Mouse (Mus musculus): Measurements from ENCODE around the gene Cyp2d26.
"Not testable (repeated sequence)": the region's sequence is repeated elsewhere in the genome, so short reads cannot be mapped to it uniquely, and the experiment has no call there.

The Cyp2d26 gene

GRCm38 (mm10) chr15:82794277-82794676 lies at the start of gene Cyp2d26:
TSS of gene Cyp2d26 (minus strand) at chr15:82794294.
- no peak for DNase-seq

- no peak for DNase-seq
Observed at GRCm38 (mm10) chr15:82839146-82839545, 45.1 kb upstream of the Cyp2d26 start.

GRCm38 (mm10) chr15:82829917-82830316 lies 35.8 kb upstream of the Cyp2d26 start:
- DNase-seq, result no peak

GRCm38 (mm10) chr15:82825866-82826265 lies 31.8 kb upstream of the Cyp2d26 start:
- DNase-seq, result no peak

GRCm38 (mm10) chr15:82822347-82822746 lies 28.3 kb upstream of the Cyp2d26 start:
- DNase-seq, result no peak

- no peak for DNase-seq
Observed at GRCm38 (mm10) chr15:82821657-82822056, 27.6 kb upstream of the Cyp2d26 start.

- no peak for DNase-seq
Observed at GRCm38 (mm10) chr15:82815296-82815695, 21.2 kb upstream of the Cyp2d26 start.

GRCm38 (mm10) chr15:82814806-82815205 lies 20.7 kb upstream of the Cyp2d26 start:
- peak; percentile 14 to 23 for DNase-seq

GRCm38 (mm10) chr15:82814321-82814720 lies 20.2 kb upstream of the Cyp2d26 start:
- no peak for DNase-seq

- DNase-seq, result no peak
Observed at GRCm38 (mm10) chr15:82810556-82810955, 16.5 kb upstream of the Cyp2d26 start.

GRCm38 (mm10) chr15:82809511-82809910 lies 15.4 kb upstream of the Cyp2d26 start:
- DNase-seq, result no peak

GRCm38 (mm10) chr15:82806969-82807763 lies 13.1 kb upstream of the Cyp2d26 start:
- no peak for DNase-seq

GRCm38 (mm10) chr15:82804708-82805639 lies 10.9 kb upstream of the Cyp2d26 start:
- peak; percentile 16 to 29 for DNase-seq

- DNase-seq, result no peak
Observed at GRCm38 (mm10) chr15:82795936-82796440, 1.9 kb upstream of the Cyp2d26 start.

- no peak for DNase-seq
Observed at GRCm38 (mm10) chr15:82793868-82794267, 226 bp downstream of the Cyp2d26 start.

GRCm38 (mm10) chr15:82793454-82793853 lies 640 bp downstream of the Cyp2d26 start:
- DNase-seq, result no peak

GRCm38 (mm10) chr15:82792566-82792965 lies 1.5 kb downstream of the Cyp2d26 start:
- DNase-seq, result no peak

GRCm38 (mm10) chr15:82784581-82784980 lies 9.5 kb downstream of the Cyp2d26 start:
- no peak for DNase-seq

GRCm38 (mm10) chr15:82783800-82784199 lies 10.3 kb downstream of the Cyp2d26 start:
- no peak for DNase-seq

GRCm38 (mm10) chr15:82777856-82778255 lies 16.2 kb downstream of the Cyp2d26 start:
- not testable (repeated sequence) for DNase-seq

GRCm38 (mm10) chr15:82765943-82766342 lies 28.2 kb downstream of the Cyp2d26 start:
- no peak for DNase-seq

GRCm38 (mm10) chr15:82764881-82765280 lies 29.2 kb downstream of the Cyp2d26 start:
- no peak for DNase-seq
